Mouse (Mus musculus) heart, postnatal 0 days (tissue): Measurements from ENCODE around the gene Galnt14.

Experiments used
- CTCF ChIP-seq: IDR thresholded peaks from 2 replicates; pipeline ENCODE4 v1.5.1; 2016; ENCODE audit warnings: antibody characterized with exemption, control low read depth, low read depth
- EP300 ChIP-seq: IDR thresholded peaks from 2 replicates; pipeline ENCODE4 v1.6.1; 2016; ENCODE audit warnings: antibody characterized with exemption, low read depth

DNA sequence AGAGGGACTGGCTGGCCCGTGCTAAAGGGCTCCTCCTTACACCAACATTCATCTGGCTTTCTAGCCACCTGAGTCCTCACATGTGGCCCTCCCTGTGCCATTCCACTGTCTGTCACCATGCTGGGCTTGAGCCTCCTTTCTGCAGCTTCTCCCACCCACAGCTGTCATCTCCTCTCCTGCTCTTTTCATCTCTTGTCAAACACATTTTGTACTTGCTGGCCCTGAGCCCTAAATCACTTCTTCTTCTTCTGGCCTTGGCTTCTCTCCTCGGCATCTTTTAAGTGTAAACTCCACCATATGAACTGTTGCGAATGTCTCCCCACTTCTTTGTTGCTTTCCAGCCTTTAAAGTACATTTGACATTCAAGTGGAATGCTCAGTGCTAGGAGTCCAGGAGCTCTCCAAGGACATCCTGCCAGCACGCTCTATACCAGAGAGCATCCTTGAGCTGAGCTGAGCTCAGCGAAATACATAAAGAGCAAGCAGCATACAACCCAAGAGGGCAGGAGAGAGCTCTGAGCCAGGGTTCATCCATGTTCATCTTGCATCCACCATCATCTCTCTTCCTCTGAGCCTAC is 150.0 kb downstream of the Galnt14 start:
- no peak for TF ChIP-seq CTCF
- no peak for TF ChIP-seq EP300
